Mouse (Mus musculus) mouse embryonic stem cell (cell line): ENCODE data around the gene Svep1.

Source experiments
- in situ Hi-C, 2 experiments: fragments of 300-500 bp; cut with MboI; formaldehyde crosslinking; loops; 1 replicate in 1 of 2; 3 replicates in 1 of 2; pipeline ENCODE4 v1.14.3; 2019 to 2020; ENCODE audit warnings: low sequenced_read_pairs in 2 of 2, low pct_unique_long_range_greater_than_20kb in 1 of 2, mixed read lengths in 1 of 2; ENCODE audit not compliant: unreplicated experiment in 1 of 2

Svep1 gene

GRCm38 (mm10) chr4:58177256-58177655 is 29.4 kb downstream of the Svep1 start:
- in situ Hi-C loops: no loop called here

- in situ Hi-C loops: no loop called here
Measured at GRCm38 (mm10) chr4:58174435-58174987, 32.1 kb downstream of the Svep1 start.

GRCm38 (mm10) chr4:58173401-58173800 is 33.3 kb downstream of the Svep1 start:
- in situ Hi-C loops: no loop called here

- in situ Hi-C loops: no loop called here
Measured at GRCm38 (mm10) chr4:58170430-58170829, 36.2 kb downstream of the Svep1 start.

GRCm38 (mm10) chr4:58169918-58170317 is 36.7 kb downstream of the Svep1 start:
- in situ Hi-C loops: no loop called here

GRCm38 (mm10) chr4:58168366-58168765 is 38.3 kb downstream of the Svep1 start:
- in situ Hi-C loops: no loop called here

- in situ Hi-C loops: no loop called here
Measured at GRCm38 (mm10) chr4:58165711-58166110, 40.9 kb downstream of the Svep1 start.

- in situ Hi-C loops: no loop called here
Measured at GRCm38 (mm10) chr4:58161901-58162300, 44.8 kb downstream of the Svep1 start.

- in situ Hi-C loops: no loop called here
Measured at GRCm38 (mm10) chr4:58159564-58159963, 47.1 kb downstream of the Svep1 start.

- in situ Hi-C loops: no loop called here
Measured at GRCm38 (mm10) chr4:58150301-58150700, 56.4 kb downstream of the Svep1 start.

GRCm38 (mm10) chr4:58149186-58149585 is 57.5 kb downstream of the Svep1 start:
- in situ Hi-C loops: no loop called here

GRCm38 (mm10) chr4:58148547-58148946 is 58.1 kb downstream of the Svep1 start:
- in situ Hi-C loops: no loop called here

GRCm38 (mm10) chr4:58146676-58147075 is 60.0 kb downstream of the Svep1 start:
- in situ Hi-C loops: no loop called here

- in situ Hi-C loops: no loop called here
Measured at GRCm38 (mm10) chr4:58139764-58140556, 66.7 kb downstream of the Svep1 start.

GRCm38 (mm10) chr4:58139241-58139640 is 67.4 kb downstream of the Svep1 start:
- in situ Hi-C loops: no loop called here

- in situ Hi-C loops: no loop called here
Measured at GRCm38 (mm10) chr4:58133610-58134309, 72.9 kb downstream of the Svep1 start.

- in situ Hi-C loops: no loop called here
Measured at GRCm38 (mm10) chr4:58129844-58130243, 76.8 kb downstream of the Svep1 start.

- in situ Hi-C loops: no loop called here
Measured at GRCm38 (mm10) chr4:58127024-58127423, 79.6 kb downstream of the Svep1 start.

- in situ Hi-C loops: no loop called here
Measured at GRCm38 (mm10) chr4:58115452-58115851, 91.2 kb downstream of the Svep1 start.

GRCm38 (mm10) chr4:58111008-58111407 is 95.7 kb downstream of the Svep1 start:
- in situ Hi-C loops: no loop called here
